Mouse (Mus musculus): Measurements from ENCODE around the gene Srsf2.

Srsf2 gene

DNA sequence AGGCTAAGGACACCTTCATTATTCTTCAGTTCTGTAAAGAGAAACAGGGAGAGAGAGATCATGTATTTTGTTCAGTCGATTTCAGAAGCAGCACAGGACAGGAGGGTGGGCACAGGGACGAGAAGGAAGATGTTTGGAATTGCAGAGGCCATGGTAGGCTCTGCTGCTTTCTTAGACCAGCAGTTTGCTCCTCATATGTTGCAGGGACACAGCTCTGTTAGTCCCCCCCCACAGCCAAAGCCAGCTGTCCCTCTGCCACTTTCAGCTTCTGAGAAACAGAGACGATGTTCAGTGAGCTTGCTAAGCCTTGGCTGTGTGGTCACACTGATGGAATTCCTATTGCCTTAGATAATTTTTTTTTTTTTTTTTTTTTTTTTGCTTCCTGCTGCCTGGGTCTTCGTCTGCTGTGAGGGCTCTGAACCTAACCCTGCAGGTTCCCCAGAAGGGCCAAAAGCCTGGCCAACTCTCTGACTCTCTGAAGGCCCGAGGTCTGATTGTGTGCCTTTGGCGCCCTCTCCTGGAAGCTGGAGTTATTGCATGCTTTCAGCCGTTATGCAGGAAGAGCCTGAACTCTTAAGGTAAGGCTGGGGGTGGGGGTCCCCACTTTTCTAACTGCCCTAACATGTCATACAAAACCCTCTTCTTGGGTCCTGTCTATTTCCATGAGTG is 44.8 kb downstream of the Srsf2 start:
- DNase-seq: peak; percentile 89

DNA sequence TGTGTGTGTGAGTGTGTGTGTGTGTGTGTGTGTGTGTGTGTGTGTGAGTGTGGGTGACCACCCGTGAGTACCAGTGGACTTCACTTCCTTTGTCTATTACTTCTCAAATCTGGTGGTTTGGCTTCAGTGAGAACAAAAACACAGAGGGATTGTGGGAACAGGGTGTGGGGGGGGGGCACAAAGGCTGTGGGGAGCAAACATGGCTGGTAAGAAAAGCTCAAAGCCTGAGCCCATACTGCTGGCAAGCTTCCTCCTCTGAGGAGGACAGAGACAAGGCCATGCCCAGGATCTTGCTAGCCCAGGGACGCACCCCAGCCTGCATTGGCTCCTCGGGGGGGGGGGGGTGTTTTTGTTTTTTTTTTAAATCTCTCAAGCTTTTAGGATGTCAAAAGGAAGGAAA is 45.4 kb downstream of the Srsf2 start:
- DNase-seq: no peak

DNA sequence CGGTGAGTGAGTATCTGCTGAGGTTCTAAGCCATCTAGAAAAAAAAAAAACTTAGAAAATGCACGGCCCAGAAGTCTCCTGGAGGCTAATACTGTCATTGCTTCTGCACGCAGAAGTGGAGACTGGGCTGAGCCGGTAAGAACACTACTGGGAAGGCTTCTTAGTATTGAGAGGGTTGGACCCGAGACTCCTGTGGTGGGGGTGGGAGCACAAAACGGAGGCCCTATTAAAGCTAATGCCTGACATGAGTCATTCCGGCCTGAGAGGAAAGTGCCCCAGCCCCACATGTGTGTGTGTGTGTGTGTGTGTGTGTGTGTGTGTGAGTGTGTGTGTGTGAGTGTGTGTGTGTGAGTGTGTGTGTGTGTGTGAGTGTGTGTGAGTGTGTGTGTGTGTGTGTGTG is 45.8 kb downstream of the Srsf2 start:
- no peak for DNase-seq

DNA sequence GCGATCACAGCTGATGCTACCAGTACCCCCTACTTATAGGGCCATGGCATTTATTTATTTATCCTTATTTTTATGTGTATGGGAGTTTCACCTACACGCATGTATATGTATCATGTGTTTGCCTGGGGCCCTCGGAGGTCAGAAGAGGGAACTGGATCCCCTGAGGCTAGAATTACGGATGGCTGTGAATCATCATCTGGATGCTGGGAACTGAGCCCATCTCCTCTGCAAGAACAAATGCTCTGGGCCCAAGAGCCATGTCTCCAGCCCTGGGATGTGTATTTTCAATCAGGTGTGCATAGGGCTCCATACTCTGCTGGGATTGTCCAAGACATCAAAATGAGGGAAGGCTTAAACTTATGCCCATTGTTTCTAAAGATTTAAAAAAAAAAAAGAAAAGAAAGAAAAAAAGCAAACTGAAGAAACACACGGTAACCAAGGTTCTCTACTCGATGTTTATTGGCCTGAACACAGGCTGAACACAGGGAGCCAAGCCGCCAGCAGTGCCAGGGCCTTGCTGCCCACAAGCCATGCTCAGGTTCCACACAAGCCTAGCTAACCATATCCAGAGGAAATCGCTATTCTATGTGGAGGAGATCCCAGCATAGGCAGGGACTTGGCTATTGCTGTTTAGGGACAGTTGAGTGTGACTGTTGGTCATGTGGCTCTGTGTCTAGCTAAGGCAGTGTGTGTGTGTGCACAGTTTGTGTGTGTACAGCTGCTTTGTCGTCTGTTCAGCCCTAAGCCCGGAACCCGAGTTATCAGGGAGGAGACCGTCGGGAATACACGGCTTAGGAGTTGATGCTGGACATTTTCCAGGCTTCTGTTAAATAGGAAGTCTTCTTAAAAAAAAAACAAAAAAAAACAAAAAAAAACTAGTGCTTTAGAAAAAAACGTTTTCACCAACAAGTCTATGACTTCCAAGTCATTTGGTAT is 46.5 kb downstream of the Srsf2 start:
- DNase-seq: no peak

DNA sequence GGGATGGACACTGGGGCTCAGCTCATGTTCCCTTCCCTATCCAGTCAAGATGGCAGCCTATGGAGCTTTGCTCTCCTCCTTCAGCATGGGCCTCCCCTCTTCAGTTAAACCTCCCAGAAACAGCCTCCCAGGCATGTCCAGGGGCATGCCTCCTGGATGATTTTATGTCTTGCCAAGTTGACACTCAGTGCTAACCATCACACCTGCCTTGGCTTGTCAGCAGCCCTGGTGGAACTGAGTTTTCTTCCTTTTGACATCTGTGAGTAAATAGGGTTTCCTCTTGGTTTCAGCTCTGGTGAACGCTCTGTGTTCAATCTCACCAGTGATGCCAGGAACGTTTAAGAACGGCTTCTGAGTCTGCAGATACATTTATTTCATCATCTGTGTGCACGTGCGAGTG is 50.2 kb downstream of the Srsf2 start:
- no peak for DNase-seq

DNA sequence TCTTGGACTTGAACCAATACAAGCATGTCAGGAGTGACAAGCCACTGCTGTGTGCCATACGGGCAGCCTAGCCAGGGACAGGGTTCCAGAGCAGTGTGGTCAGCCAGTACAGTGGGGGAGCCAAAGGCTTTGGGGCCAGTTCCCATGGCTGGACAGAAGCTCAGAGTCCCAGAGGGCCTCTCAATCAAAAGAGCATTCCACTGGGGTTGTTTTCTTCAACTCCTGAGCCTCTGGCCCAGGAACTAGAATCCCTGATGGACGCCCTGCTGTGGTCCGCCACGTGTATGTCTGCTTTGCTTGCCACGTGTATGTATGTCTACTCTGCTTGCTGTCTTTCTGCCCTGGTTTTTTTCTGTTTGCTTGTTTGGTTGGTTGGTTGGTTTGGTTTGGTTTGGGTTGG is 51.8 kb downstream of the Srsf2 start:
- no peak for DNase-seq

All from lung, postnatal 14 days (tissue).